Mouse (Mus musculus): Measurements from ENCODE around the gene Abhd4. TPM values are rescaled to one million over a fixed set of nuclear protein-coding genes. Genes with fewer than 3 reads are reported as not detected.

The Abhd4 gene
- polyA plus RNA-seq, 1 experiment: 75.8 TPM

DNA sequence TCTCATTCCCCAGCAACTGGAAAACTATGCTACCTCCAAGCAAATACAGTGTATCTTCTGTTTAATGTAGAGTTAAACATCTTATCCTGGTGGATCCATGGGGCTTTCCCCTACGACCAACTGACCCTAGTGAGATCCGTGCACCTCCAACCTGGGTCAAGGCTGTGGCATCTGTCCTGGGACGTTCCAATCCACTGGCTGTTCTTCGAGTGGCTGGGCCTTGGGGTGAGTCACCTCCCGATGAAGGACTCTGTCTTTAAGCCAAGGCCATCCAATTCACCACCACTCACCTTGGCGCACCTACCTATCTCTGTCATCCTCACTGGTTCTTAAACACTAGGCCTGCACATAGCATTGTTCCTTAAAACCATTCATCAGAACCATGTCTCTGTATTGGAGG, 9.1 kb downstream of the Abhd4 start:
- no peak for DNase-seq
- Histone ChIP-seq H3K4me3 (ENCODE audit: insufficient read depth, low read depth, low read length) (no peak overlapping the region), H3K27ac (ENCODE audit: insufficient read depth, low read depth, low read length) (no peak overlapping the region), H3K36me3 (ENCODE audit: control insufficient read depth, insufficient read depth, low read length) (peaks cover 1% of the 10 kb centered on the region; the same call in 1 of the 2 replicates), H3K27me3 (replicated peaks; ENCODE audit: control insufficient read depth, insufficient read depth, low read length) (no peaks in the 10 kb centered on the region), H3K4me1 (ENCODE audit: control insufficient read depth, insufficient read depth, low read length) (peaks cover 11% of the 10 kb centered on the region)
- TF ChIP-seq POLR2A (IDR thresholded peaks at IDR 0.05; ENCODE audit: low read depth, low read length) (no peak), CTCF (conservative IDR thresholded peaks at IDR 0.05; ENCODE audit: insufficient read depth, insufficient read length, low read depth, low read length) (no peak)
- WGBS: 96% methylated on average over 6 of the region's 6 CpGs

DNA sequence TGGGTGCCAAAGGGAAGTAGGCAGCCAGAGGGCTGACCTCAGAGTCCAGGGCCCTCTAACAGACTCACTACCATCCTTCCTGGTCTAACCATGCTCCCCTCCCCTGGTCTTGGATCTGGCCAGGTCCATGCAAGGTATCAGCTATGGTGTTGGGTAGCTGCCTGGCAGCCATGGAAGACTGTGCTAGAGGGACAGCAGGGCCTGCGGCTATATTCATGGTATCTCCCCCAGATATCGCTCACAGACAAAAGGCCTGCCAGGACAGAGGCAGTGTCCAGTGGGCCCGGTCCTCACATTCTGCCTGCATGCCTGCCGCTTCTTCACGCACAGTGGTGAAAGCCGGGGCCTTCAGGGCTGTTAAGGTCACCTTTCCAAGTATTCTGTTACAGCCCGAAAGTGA, 10.2 kb downstream of the Abhd4 start:
- no peak for TF ChIP-seq POLR2A (IDR thresholded peaks at IDR 0.05; ENCODE audit: low read depth, low read length)
- no peak for TF ChIP-seq CTCF (conservative IDR thresholded peaks at IDR 0.05; ENCODE audit: insufficient read depth, insufficient read length, low read depth, low read length)
- Histone ChIP-seq H3K27ac (ENCODE audit: insufficient read depth, low read depth, low read length) (no peak overlapping the region), H3K27me3 (replicated peaks; ENCODE audit: control insufficient read depth, insufficient read depth, low read length) (no peaks in the 10 kb centered on the region), H3K4me3 (ENCODE audit: insufficient read depth, low read depth, low read length) (no peak overlapping the region), H3K36me3 (ENCODE audit: control insufficient read depth, insufficient read depth, low read length) (peaks cover 1% of the 10 kb centered on the region; the same call in 1 of the 2 replicates), H3K4me1 (ENCODE audit: control insufficient read depth, insufficient read depth, low read length) (peaks cover 8% of the 10 kb centered on the region)
- WGBS: 88% methylated on average over 7 of the region's 7 CpGs
- DNase-seq: no peak

DNA sequence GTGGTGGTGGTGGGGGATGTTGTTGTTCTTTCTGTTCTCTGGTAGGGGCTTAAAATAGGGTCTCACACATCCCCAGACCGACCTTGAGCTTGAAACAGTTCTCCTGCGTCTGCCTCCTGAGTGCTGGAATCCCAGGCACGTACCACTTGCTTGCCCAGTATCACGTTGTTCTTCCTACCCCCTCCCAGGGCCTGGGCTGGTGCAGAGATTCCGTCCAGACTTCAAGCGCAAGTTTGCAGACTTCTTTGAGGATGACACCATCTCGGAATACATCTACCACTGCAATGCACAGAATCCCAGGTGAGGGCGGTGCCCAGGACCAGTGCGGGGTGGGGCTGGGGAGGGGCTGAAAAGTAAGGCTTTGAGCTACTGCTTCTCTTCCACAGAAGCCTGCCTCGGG, 11.1 kb downstream of the Abhd4 start:
- Histone ChIP-seq H3K4me1 (ENCODE audit: control insufficient read depth, insufficient read depth, low read length) (peaks cover 3% of the 10 kb centered on the region; the same call in 1 of the 2 replicates), H3K36me3 (ENCODE audit: control insufficient read depth, insufficient read depth, low read length) (peaks cover 1% of the 10 kb centered on the region; the same call in 1 of the 2 replicates), H3K27me3 (replicated peaks; ENCODE audit: control insufficient read depth, insufficient read depth, low read length) (no peaks in the 10 kb centered on the region), H3K27ac (ENCODE audit: insufficient read depth, low read depth, low read length) (no peak overlapping the region), H3K4me3 (ENCODE audit: insufficient read depth, low read depth, low read length) (no peak overlapping the region)
- DNase-seq: no peak
- WGBS: 78% methylated on average over 10 of the region's 10 CpGs
- TF ChIP-seq CTCF (conservative IDR thresholded peaks at IDR 0.05; ENCODE audit: insufficient read depth, insufficient read length, low read depth, low read length) (no peak), POLR2A (IDR thresholded peaks at IDR 0.05; ENCODE audit: low read depth, low read length) (no peak)

DNA sequence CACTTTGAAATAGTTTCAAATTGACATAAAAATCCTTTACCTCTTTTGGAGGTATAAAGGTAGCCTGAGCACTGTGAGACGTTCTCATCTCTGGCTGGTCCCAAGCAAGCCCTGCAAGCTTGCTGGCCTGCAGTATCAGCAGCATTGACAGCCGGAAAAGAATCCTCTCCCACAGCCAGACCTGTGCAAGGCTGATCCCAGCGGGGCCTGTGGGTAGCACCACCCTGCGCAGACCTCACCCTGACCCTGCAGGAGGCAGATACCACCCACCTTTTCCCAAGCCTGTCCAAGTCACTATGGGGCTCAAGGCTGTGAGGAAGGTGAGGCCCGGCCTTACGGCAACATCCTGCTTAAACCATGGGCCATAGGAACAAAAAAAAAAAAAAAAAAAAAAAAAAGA, 12.0 kb downstream of the Abhd4 start:
- no peak overlapping the region for H3K27ac ChIP-seq (ENCODE audit: insufficient read depth, low read depth, low read length)
- H3K4me1 ChIP-seq (ENCODE audit: control insufficient read depth, insufficient read depth, low read length): no peaks in the 10 kb centered on the region
- 89% methylated on average over 6 of the region's 6 CpGs for WGBS
- no peaks in the 10 kb centered on the region for H3K27me3 ChIP-seq (replicated peaks; ENCODE audit: control insufficient read depth, insufficient read depth, low read length)
- TF ChIP-seq POLR2A (IDR thresholded peaks at IDR 0.05; ENCODE audit: low read depth, low read length) (no peak), CTCF (conservative IDR thresholded peaks at IDR 0.05; ENCODE audit: insufficient read depth, insufficient read length, low read depth, low read length) (no peak)
- H3K4me3 ChIP-seq (ENCODE audit: insufficient read depth, low read depth, low read length): no peak overlapping the region
- no peak for DNase-seq
- peaks cover 1% of the 10 kb centered on the region; the same call in 1 of the 2 replicates for H3K36me3 ChIP-seq (ENCODE audit: control insufficient read depth, insufficient read depth, low read length)

DNA sequence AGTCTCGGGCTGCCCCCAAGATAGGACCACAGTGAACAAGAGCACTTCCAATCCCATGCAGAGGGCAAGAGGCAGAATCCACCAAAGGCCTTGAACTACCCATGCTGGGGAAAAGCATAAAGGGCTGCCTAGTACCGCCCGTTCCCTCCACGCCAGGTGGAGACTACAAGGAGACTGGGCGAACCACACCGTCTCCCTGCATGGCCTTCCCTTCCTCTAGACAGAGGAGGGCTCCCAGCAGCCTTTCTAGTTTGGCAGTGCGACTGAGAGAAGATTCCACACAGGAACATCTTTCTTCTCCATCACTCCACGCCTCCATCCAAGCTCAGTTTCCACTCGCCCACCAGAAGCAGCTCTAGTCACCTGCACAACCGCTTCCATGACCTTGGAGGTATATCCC, 14.0 kb downstream of the Abhd4 start:
- DNase-seq: no peak
- Histone ChIP-seq H3K27ac (ENCODE audit: insufficient read depth, low read depth, low read length) (no peak overlapping the region), H3K36me3 (ENCODE audit: control insufficient read depth, insufficient read depth, low read length) (peaks cover 1% of the 10 kb centered on the region; the same call in 1 of the 2 replicates), H3K4me1 (ENCODE audit: control insufficient read depth, insufficient read depth, low read length) (no peaks in the 10 kb centered on the region), H3K27me3 (replicated peaks; ENCODE audit: control insufficient read depth, insufficient read depth, low read length) (no peaks in the 10 kb centered on the region), H3K4me3 (ENCODE audit: insufficient read depth, low read depth, low read length) (no peak overlapping the region)
- no peak for TF ChIP-seq POLR2A (IDR thresholded peaks at IDR 0.05; ENCODE audit: low read depth, low read length)
- TF ChIP-seq CTCF (conservative IDR thresholded peaks at IDR 0.05; ENCODE audit: insufficient read depth, insufficient read length, low read depth, low read length): no peak
- 92% methylated on average over 10 of the region's 10 CpGs for WGBS

DNA sequence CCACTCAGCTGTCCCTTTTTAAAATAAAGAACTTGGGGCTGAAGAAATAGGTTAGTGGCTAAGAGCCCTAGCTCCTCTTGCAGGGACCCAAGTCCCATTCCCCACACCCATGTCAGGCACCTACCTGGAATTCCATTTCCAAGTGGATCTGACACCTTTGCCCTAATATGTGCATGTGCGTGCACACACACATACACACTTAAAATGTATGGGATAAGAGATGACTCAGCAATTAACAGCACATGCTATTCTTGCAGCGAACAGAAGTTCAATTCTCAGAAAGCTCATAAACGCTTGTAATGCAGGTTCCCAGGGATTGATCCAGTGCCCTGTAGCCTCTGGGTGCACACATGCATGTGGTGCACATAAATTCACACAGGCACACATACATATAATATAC, 15.6 kb downstream of the Abhd4 start:
- no peak for TF ChIP-seq POLR2A (IDR thresholded peaks at IDR 0.05; ENCODE audit: low read depth, low read length)
- TF ChIP-seq CTCF (conservative IDR thresholded peaks at IDR 0.05; ENCODE audit: insufficient read depth, insufficient read length, low read depth, low read length): no peak
- no peaks in the 10 kb centered on the region for H3K4me1 ChIP-seq (ENCODE audit: control insufficient read depth, insufficient read depth, low read length)
- H3K36me3 ChIP-seq (ENCODE audit: control insufficient read depth, insufficient read depth, low read length): peaks cover 1% of the 10 kb centered on the region; the same call in 1 of the 2 replicates
- no peaks in the 10 kb centered on the region for H3K27me3 ChIP-seq (replicated peaks; ENCODE audit: control insufficient read depth, insufficient read depth, low read length)
- no peak for DNase-seq
- no peak overlapping the region for H3K27ac ChIP-seq (ENCODE audit: insufficient read depth, low read depth, low read length)
- WGBS: 95% methylated on average over 3 of the region's 3 CpGs
- no peak overlapping the region for H3K4me3 ChIP-seq (ENCODE audit: insufficient read depth, low read depth, low read length)

DNA sequence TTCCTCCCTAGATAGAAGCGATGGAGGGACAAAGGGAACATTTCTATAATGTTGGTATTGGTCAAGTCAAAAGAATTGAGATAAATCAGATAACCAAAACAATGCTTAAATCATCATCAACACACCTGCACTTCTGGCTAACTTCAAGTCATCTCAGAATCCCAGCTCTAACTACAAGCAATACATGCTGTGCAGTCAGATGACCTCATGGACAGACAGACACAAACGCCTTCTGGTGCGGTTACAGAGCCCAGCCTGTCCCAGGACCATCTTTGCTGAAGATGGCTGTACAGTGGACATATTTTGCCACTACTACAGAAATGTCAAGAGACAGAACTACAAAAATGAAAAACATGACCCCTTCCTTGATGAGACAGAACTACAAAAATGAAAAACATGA, 16.4 kb downstream of the Abhd4 start:
- Histone ChIP-seq H3K36me3 (ENCODE audit: control insufficient read depth, insufficient read depth, low read length) (peaks cover 1% of the 10 kb centered on the region; the same call in 1 of the 2 replicates), H3K4me3 (ENCODE audit: insufficient read depth, low read depth, low read length) (no peak overlapping the region), H3K4me1 (ENCODE audit: control insufficient read depth, insufficient read depth, low read length) (no peaks in the 10 kb centered on the region), H3K27me3 (replicated peaks; ENCODE audit: control insufficient read depth, insufficient read depth, low read length) (no peaks in the 10 kb centered on the region), H3K27ac (ENCODE audit: insufficient read depth, low read depth, low read length) (no peak overlapping the region)
- TF ChIP-seq POLR2A (IDR thresholded peaks at IDR 0.05; ENCODE audit: low read depth, low read length) (no peak), CTCF (conservative IDR thresholded peaks at IDR 0.05; ENCODE audit: insufficient read depth, insufficient read length, low read depth, low read length) (no peak)
- no peak for DNase-seq
- WGBS: 92% methylated on average over 3 of the region's 3 CpGs
